Mouse (Mus musculus): ENCODE data around the gene Cdca8. TPM values are rescaled to one million over a fixed set of nuclear protein-coding genes. Genes with fewer than 3 reads are reported as not detected.
"Not testable (repeated sequence)": the region's sequence is repeated elsewhere in the genome, so short reads cannot be mapped to it uniquely, and the experiment has no call there.

Cdca8 gene
- polyA plus RNA-seq (2014; fragmentation: Nextera tagmentation; extraction: Ambion mirVana): 210 and 223 TPM in 2 replicates

GRCm38 (mm10) chr4:124939211-124939610, at the start of gene Cdca8:
Gene Cdca8 (minus strand): TSS chr4:124939311.
- over 99% methylated on average over 4 of the region's 4 CpGs for WGBS
- 0 out of 2 replicates have a peak within 1 kb of the TSS, but pooled peaks have one; percentile 8 for H3K4me3 ChIP-seq (ENCODE audit: low read depth, low read length)

GRCm38 (mm10) chr4:124988382-124988781, 49.3 kb upstream of the Cdca8 start:
- Histone ChIP-seq H3K4me1 (ENCODE audit: control insufficient read depth, insufficient read depth, low read length) (peaks cover 18% of the 10 kb centered on the region), H3K9me3 (ENCODE audit: control insufficient read depth, low read length) (no peaks in the 10 kb centered on the region), H3K27ac (replicated peaks; ENCODE audit: low read depth, low read length) (no peak overlapping the region), H3K27me3 (ENCODE audit: control insufficient read depth, insufficient read depth, low read length) (peaks cover 83% of the 10 kb centered on the region), H3K36me3 (ENCODE audit: control insufficient read depth, insufficient read depth, low read length) (no peaks in the 10 kb centered on the region), H3K4me2 (ENCODE audit: low read depth, severe bottlenecking) (no peak overlapping the region), H3K4me3 (ENCODE audit: low read depth, low read length) (no peak overlapping the region), H3K9ac (ENCODE audit: low read length) (no peak overlapping the region)
- DNase-seq (ENCODE audit: low spot score): peak; percentile 38
- no peak for ATAC-seq (ENCODE audit: insufficient number of reproducible peaks, low FRiP score, low TSS enrichment, low read depth)
- 17% methylated on average over 9 of the region's 9 CpGs for WGBS

More at GRCm38 (mm10) chr4:124939211-124939610, at the start of gene Cdca8:
- H3K9ac ChIP-seq (ENCODE audit: low read length); ATAC-seq (ENCODE audit: insufficient number of reproducible peaks, low FRiP score, low TSS enrichment, low read depth); H3K9me3 ChIP-seq (ENCODE audit: control insufficient read depth, low read length); H3K27ac ChIP-seq (replicated peaks; ENCODE audit: low read depth, low read length); H3K27me3 ChIP-seq (ENCODE audit: control insufficient read depth, insufficient read depth, low read length); DNase-seq (ENCODE audit: low spot score); H3K4me2 ChIP-seq (ENCODE audit: low read depth, severe bottlenecking); H3K36me3 ChIP-seq (ENCODE audit: control insufficient read depth, insufficient read depth, low read length): not testable (repeated sequence)
- H3K4me1 ChIP-seq (ENCODE audit: control insufficient read depth, insufficient read depth, low read length): peaks cover 12% of the 10 kb centered on the region

- Histone ChIP-seq H3K4me2 (ENCODE audit: low read depth, severe bottlenecking) (no peak overlapping the region), H3K36me3 (ENCODE audit: control insufficient read depth, insufficient read depth, low read length) (no peaks in the 10 kb centered on the region), H3K4me3 (ENCODE audit: low read depth, low read length) (no peak overlapping the region), H3K9ac (ENCODE audit: low read length) (no peak overlapping the region), H3K9me3 (ENCODE audit: control insufficient read depth, low read length) (no peaks in the 10 kb centered on the region), H3K27me3 (ENCODE audit: control insufficient read depth, insufficient read depth, low read length) (peaks cover 88% of the 10 kb centered on the region), H3K27ac (replicated peaks; ENCODE audit: low read depth, low read length) (no peak overlapping the region), H3K4me1 (ENCODE audit: control insufficient read depth, insufficient read depth, low read length) (peaks cover 18% of the 10 kb centered on the region)
- no peak for DNase-seq (ENCODE audit: low spot score)
- 2% methylated on average over 10 of the region's 10 CpGs for WGBS
- no peak for ATAC-seq (ENCODE audit: insufficient number of reproducible peaks, low FRiP score, low TSS enrichment, low read depth)
Measured at GRCm38 (mm10) chr4:124987711-124988097, 48.6 kb upstream of the Cdca8 start.

- 3% methylated on average over 43 of the region's 51 CpGs for WGBS
- Histone ChIP-seq H3K36me3 (ENCODE audit: control insufficient read depth, insufficient read depth, low read length) (no peaks in the 10 kb centered on the region), H3K9me3 (ENCODE audit: control insufficient read depth, low read length) (no peaks in the 10 kb centered on the region), H3K9ac (ENCODE audit: low read length) (peak overlapping the region; percentile 17; the same call in 1 of the 2 replicates), H3K4me1 (ENCODE audit: control insufficient read depth, insufficient read depth, low read length) (peaks cover 18% of the 10 kb centered on the region), H3K4me2 (ENCODE audit: low read depth, severe bottlenecking) (peak overlapping the region; percentile 42), H3K4me3 (ENCODE audit: low read depth, low read length) (peak overlapping the region; percentile 24), H3K27me3 (ENCODE audit: control insufficient read depth, insufficient read depth, low read length) (peaks cover 88% of the 10 kb centered on the region), H3K27ac (replicated peaks; ENCODE audit: low read depth, low read length) (no peak overlapping the region)
- DNase-seq (ENCODE audit: low spot score) (no peak), ATAC-seq (ENCODE audit: insufficient number of reproducible peaks, low FRiP score, low TSS enrichment, low read depth) (no peak)
Measured at GRCm38 (mm10) chr4:124986739-124987710, 47.9 kb upstream of the Cdca8 start.

GRCm38 (mm10) chr4:124985671-124986602, 46.8 kb upstream of the Cdca8 start, which contains the start of gene Rspo1:
Gene Rspo1 (plus strand): TSS chr4:124986430.
- no peak within 1 kb of the TSS for H3K27ac ChIP-seq (replicated peaks; ENCODE audit: low read depth, low read length)
- H3K4me3 ChIP-seq (ENCODE audit: low read depth, low read length): peak within 1 kb of the TSS; percentile 24
- WGBS: under 1% methylated on average over 54 of the region's 62 CpGs
- peak; percentile 36 for DNase-seq (ENCODE audit: low spot score)
- no peaks in the 10 kb centered on the region for H3K9me3 ChIP-seq (ENCODE audit: control insufficient read depth, low read length)
- no peaks in the 10 kb centered on the region for H3K36me3 ChIP-seq (ENCODE audit: control insufficient read depth, insufficient read depth, low read length)
- peaks cover 86% of the 10 kb centered on the region for H3K27me3 ChIP-seq (ENCODE audit: control insufficient read depth, insufficient read depth, low read length)
- ATAC-seq (ENCODE audit: insufficient number of reproducible peaks, low FRiP score, low TSS enrichment, low read depth): no peak
- H3K4me2 ChIP-seq (ENCODE audit: low read depth, severe bottlenecking): peak within 1 kb of the TSS; percentile 42
- peak within 1 kb of the TSS; percentile 17; the same call in 1 of the 2 replicates for H3K9ac ChIP-seq (ENCODE audit: low read length)
- peaks cover 18% of the 10 kb centered on the region for H3K4me1 ChIP-seq (ENCODE audit: control insufficient read depth, insufficient read depth, low read length)

- ATAC-seq (ENCODE audit: insufficient number of reproducible peaks, low FRiP score, low TSS enrichment, low read depth) (no peak), DNase-seq (ENCODE audit: low spot score) (peak; percentile 35)
- no peaks in the 10 kb centered on the region for H3K9me3 ChIP-seq (ENCODE audit: control insufficient read depth, low read length)
- no peak overlapping the region for H3K9ac ChIP-seq (ENCODE audit: low read length)
- peaks cover 79% of the 10 kb centered on the region for H3K27me3 ChIP-seq (ENCODE audit: control insufficient read depth, insufficient read depth, low read length)
- peaks cover 13% of the 10 kb centered on the region for H3K4me1 ChIP-seq (ENCODE audit: control insufficient read depth, insufficient read depth, low read length)
- H3K4me2 ChIP-seq (ENCODE audit: low read depth, severe bottlenecking): no peak overlapping the region; the same call in 1 of the 2 replicates
- H3K27ac ChIP-seq (replicated peaks; ENCODE audit: low read depth, low read length): no peak overlapping the region
- WGBS: 7% methylated on average over 18 of the region's 18 CpGs
- H3K36me3 ChIP-seq (ENCODE audit: control insufficient read depth, insufficient read depth, low read length): no peaks in the 10 kb centered on the region
- H3K4me3 ChIP-seq (ENCODE audit: low read depth, low read length): no peak overlapping the region
Measured at GRCm38 (mm10) chr4:124984871-124985670, 46.0 kb upstream of the Cdca8 start.

- no peak overlapping the region for H3K9ac ChIP-seq (ENCODE audit: low read length)
- no peak overlapping the region for H3K27ac ChIP-seq (replicated peaks; ENCODE audit: low read depth, low read length)
- H3K4me1 ChIP-seq (ENCODE audit: control insufficient read depth, insufficient read depth, low read length): peaks cover 5% of the 10 kb centered on the region; the same call in 1 of the 2 replicates
- DNase-seq (ENCODE audit: low spot score) (peak; percentile 60), ATAC-seq (ENCODE audit: insufficient number of reproducible peaks, low FRiP score, low TSS enrichment, low read depth) (no peak)
- no peak overlapping the region for H3K4me2 ChIP-seq (ENCODE audit: low read depth, severe bottlenecking)
- H3K4me3 ChIP-seq (ENCODE audit: low read depth, low read length): no peak overlapping the region
- H3K9me3 ChIP-seq (ENCODE audit: control insufficient read depth, low read length): no peaks in the 10 kb centered on the region
- H3K36me3 ChIP-seq (ENCODE audit: control insufficient read depth, insufficient read depth, low read length): no peaks in the 10 kb centered on the region
- peaks cover 77% of the 10 kb centered on the region for H3K27me3 ChIP-seq (ENCODE audit: control insufficient read depth, insufficient read depth, low read length)
- WGBS: 18% methylated on average over 9 of the region's 9 CpGs
Measured at GRCm38 (mm10) chr4:124983893-124984526, 44.9 kb upstream of the Cdca8 start.
